Mouse (Mus musculus) mouse embryonic stem cell (cell line): ENCODE measurements at regions not wholly inside any gene's neighbourhood (a gene's known extent, or its start where the extent isn't known, plus 50 kb on each side); places are given as distances from the start of the nearest gene placed in this dataset.

Experiments used
- in situ Hi-C, 2 experiments: fragments of 300-500 bp; cut with MboI; formaldehyde crosslinking; loops; 1 replicate in 1 of 2; 3 replicates in 1 of 2; pipeline ENCODE4 v1.14.3; 2019 to 2020; ENCODE audit warnings: low sequenced_read_pairs in 2 of 2, low pct_unique_long_range_greater_than_20kb in 1 of 2, mixed read lengths in 1 of 2; ENCODE audit not compliant: unreplicated experiment in 1 of 2

- in situ Hi-C loops = loop anchor here (5.0 to 25.0 kb wide), 3 partner anchors 141 to 423 kb away; no protein-coding TSS in a partner anchor
These were observed 401.3 kb downstream of the Pet2 start for GRCm38 (mm10) chrX:89008166-89008565.
